Mouse (Mus musculus) neural tube, embryonic 11.5 days (tissue): Measurements from ENCODE around the gene Fibp. TPM values are rescaled to one million over a fixed set of nuclear protein-coding genes. Genes with fewer than 3 reads are reported as not detected.
"Not testable (repeated sequence)": the region's sequence is repeated elsewhere in the genome, so short reads cannot be mapped to it uniquely, and the experiment has no call there.

Experiments
- ATAC-seq: fragments of 200-750 bp; cut with Nextera tagmentation; 2 replicates; pipeline ENCODE4 v1.8.0; 2017; ENCODE audit warnings: moderate number of reproducible peaks, mild to moderate bottlenecking, moderate TSS enrichment, moderate library complexity; ENCODE audit not compliant: insufficient read depth, low FRiP score, low TSS enrichment
- DNase-seq: peaks from one replicate; pipeline ENCODE4 v3.0.0-alpha.2; 2015; ENCODE audit warnings: low spot score
- H3K27ac ChIP-seq: fragments of 300-500 bp; sonication (generic); 2 replicates; pipeline ENCODE4 v1.5.1; 2014; ENCODE audit warnings: low read depth, mild to moderate bottlenecking, low read length
- H3K27me3 ChIP-seq: fragments of 300-500 bp; sonication (generic); 2 replicates; pipeline ENCODE4 v1.6.1; 2014; ENCODE audit warnings: mild to moderate bottlenecking, low read length, mixed read lengths; ENCODE audit not compliant: control insufficient read depth, insufficient read depth
- H3K36me3 ChIP-seq: fragments of 300-500 bp; sonication (generic); 2 replicates; pipeline ENCODE4 v1.6.1; 2014; ENCODE audit warnings: mild to moderate bottlenecking, low read length, moderate library complexity, mixed read lengths; ENCODE audit not compliant: control insufficient read depth, insufficient read depth
- H3K4me1 ChIP-seq: fragments of 300-500 bp; sonication (generic); 2 replicates; pipeline ENCODE4 v1.6.1; 2014; ENCODE audit warnings: low read length, mixed read lengths; ENCODE audit not compliant: control insufficient read depth, insufficient read depth
- H3K4me2 ChIP-seq: fragments of 300-500 bp; sonication (generic); 2 replicates; pipeline ENCODE4 v1.6.1; 2014; ENCODE audit warnings: low read depth, mild to moderate bottlenecking, moderate library complexity
- H3K4me3 ChIP-seq: fragments of 300-500 bp; sonication (generic); 2 replicates; pipeline ENCODE4 v1.5.1; 2014; ENCODE audit warnings: low read depth, low read length
- H3K9ac ChIP-seq: fragments of 300-500 bp; sonication (generic); 2 replicates; pipeline ENCODE4 v1.6.1; 2014; ENCODE audit warnings: mild to moderate bottlenecking, low read length
- H3K9me3 ChIP-seq: fragments of 300-500 bp; sonication (generic); 2 replicates; pipeline ENCODE4 v1.6.1; 2016; ENCODE audit warnings: low read length; ENCODE audit not compliant: control insufficient read depth
- whole genome bisulfite sequencing: fragments of 180-500 bp; shearing (Covaris S2); extraction: QIAGEN DNeasy Blood & Tissue Kit; methylation state at CpG from one replicate; pipeline ENCODE4 v1.1.7; 2014; 5-methylcytosine and 5-hydroxymethylcytosine counted together
- polyA plus RNA-seq: library from polyadenylated mRNA; unstranded; fragments of >200 nt; fragmentation: Nextera tagmentation; extraction: Ambion mirVana; gene quantifications from 2 replicates; pipeline ENCODE4 v1.2.1, GENCODE M21; 2014

Gene Fibp
- polyA plus RNA-seq, 1 experiment from 2014 or later: 119 TPM

DNA sequence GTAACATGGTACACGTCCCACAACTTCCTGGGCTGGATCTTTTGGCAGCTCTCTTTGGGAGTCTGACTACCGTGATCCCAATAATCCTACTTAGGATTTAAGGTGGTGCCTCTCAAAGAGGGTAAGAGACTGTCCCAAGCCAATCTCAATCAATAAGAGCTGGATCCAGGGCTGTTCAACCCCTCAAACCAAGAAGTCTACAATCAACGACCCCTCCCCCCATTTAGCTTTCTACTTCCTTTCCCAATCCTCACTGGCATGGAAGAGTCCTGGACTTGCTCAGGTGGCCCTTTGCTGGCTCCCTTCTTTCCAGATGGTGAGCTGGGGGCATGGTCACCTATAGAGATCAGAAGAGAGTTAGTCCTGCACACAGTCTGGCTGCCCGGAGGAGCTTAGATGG, 26.4 kb downstream of the Fibp start:
- H3K4me2 ChIP-seq: no peak overlapping the region
- 96% methylated on average over 4 of the region's 4 CpGs for WGBS
- H3K9ac ChIP-seq: no peak overlapping the region; the same call in 1 of the 2 replicates
- ATAC-seq (no peak), DNase-seq (no peak)
- no peaks in the 10 kb centered on the region for H3K27me3 ChIP-seq
- peaks cover 8% of the 10 kb centered on the region for H3K36me3 ChIP-seq
- no peaks in the 10 kb centered on the region for H3K9me3 ChIP-seq
- peaks cover 15% of the 10 kb centered on the region for H3K4me1 ChIP-seq
- H3K4me3 ChIP-seq: no peak overlapping the region
- H3K27ac ChIP-seq: no peak overlapping the region

DNA sequence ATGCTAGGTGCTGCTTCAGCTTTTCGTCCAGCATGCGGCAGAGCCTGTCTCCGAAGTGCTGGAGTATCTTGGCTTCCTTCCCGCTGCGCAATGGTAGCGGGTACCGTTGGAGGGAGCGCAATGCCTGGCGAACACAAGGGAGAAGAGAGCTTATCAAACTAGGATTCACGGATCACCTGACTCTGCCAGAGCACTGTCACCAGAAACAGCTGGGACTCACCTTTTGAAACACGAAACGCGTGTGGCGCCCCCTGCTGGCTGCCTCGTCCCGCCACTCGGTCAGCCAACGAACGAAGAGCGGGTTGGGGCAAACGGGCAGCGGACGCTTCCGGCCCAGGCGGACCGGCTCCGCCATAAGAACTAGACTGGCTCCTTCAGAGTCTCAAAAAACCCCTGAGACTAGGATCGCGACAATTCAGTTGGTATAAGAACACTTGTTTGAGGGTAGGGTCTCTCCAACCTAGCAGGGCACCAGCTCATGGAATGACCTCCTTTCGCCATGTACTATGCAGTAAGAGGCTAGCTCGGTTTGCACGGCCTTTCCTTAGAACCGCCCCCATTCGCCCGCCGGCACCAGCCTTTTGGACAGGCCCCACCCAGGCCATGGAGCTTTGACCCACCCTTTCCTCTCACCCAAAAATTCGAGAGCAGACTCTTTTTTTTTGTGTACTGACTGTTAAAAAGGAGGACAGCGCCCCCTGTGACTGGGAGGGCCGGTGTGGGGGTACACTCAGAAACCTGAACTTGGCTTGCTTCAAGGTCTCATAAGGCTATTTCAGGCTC, 27.5 kb downstream of the Fibp start, which contains the start of gene Mus81:
Gene Mus81, minus strand, starts transcription at position 635 of the 783 bp plus-strand sequence.
- ATAC-seq (peak; percentile 51), DNase-seq (peak; percentile 94)
- Histone ChIP-seq H3K27ac (peak within 1 kb of the TSS; percentile 98), H3K9me3 (no peaks in the 10 kb centered on the region), H3K4me3 (peak within 1 kb of the TSS; percentile 44), H3K36me3 (peaks cover 5% of the 10 kb centered on the region), H3K9ac (peak within 1 kb of the TSS; percentile 68), H3K4me1 (peaks cover 21% of the 10 kb centered on the region), H3K27me3 (no peaks in the 10 kb centered on the region), H3K4me2 (peak within 1 kb of the TSS; percentile 56)
- WGBS: 1% methylated on average over 39 of the region's 39 CpGs

DNA sequence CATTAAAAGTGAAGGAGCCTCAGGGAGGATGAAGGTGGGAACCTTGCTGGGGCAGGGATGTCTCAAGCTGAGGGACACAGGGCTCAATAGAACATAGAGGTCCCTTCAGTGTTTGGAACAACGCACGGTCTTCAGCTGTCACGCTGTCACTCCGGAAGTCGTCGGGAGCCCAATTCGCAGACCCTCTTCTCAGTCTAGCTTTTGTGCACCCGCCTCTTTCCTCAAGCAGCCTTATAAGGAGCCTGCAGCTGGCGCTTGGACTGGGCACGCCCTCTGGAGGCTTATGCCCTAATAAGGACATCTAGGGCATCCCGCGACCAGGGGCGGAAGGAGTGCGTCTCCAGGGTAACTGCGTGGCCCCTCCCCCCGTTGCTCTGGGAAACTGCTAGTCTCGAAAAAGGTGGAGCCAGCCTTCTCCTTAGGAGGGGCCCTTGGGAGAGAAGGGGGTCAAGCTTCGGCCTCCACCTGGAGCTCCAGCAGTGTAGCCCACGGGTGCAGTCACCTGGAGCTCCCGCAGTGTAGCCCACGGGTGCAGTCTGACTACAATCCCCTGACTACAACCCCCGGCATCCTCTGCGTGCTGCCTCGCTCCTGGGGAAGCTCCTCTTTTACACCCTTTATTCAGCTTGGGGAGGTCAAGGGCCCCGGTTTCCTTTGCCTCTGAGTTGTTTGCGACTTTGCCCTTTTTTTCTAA, 28.6 kb downstream of the Fibp start:
- Histone ChIP-seq H3K27me3 (no peaks in the 10 kb centered on the region), H3K4me2 (peak overlapping the region; percentile 56), H3K4me1 (peaks cover 21% of the 10 kb centered on the region), H3K9ac (peak overlapping the region; percentile 68), H3K4me3 (peak overlapping the region; percentile 44), H3K27ac (peak overlapping the region; percentile 98), H3K36me3 (peaks cover 12% of the 10 kb centered on the region), H3K9me3 (no peaks in the 10 kb centered on the region)
- DNase-seq (peak; percentile 98), ATAC-seq (peak; percentile 83)
- under 1% methylated on average over 26 of the region's 26 CpGs for WGBS

DNA sequence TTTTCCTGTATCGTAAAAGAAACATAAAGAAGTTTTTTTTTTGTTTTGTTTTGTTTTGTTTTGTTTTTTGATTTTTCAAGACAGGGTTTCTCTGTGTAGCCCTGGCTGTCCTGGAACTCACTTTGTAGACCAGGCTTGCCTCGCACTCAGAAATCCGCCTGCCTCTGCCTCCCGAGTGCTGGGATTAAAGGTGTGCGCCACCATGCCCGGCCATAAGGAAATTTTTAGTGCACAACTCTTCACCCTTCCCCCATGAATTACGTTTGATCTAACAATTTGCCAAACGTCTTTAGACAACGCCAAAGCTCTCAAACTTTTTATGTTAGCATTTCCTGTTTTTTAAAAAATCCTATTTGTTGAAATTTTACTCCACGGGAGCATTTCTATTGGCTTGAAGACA, 29.3 kb downstream of the Fibp start:
- H3K27ac ChIP-seq: 0 out of 2 replicates have a peak overlapping the region, but pooled peaks have one; percentile 98
- H3K27me3 ChIP-seq, ATAC-seq, DNase-seq, H3K4me3 ChIP-seq, H3K9ac ChIP-seq, H3K9me3 ChIP-seq: not testable (repeated sequence)
- peaks cover 15% of the 10 kb centered on the region for H3K36me3 ChIP-seq
- 0 out of 2 replicates have a peak overlapping the region, but pooled peaks have one; percentile 7 for H3K4me2 ChIP-seq
- 55% methylated on average over 10 of the region's 10 CpGs for WGBS
- peaks cover 21% of the 10 kb centered on the region for H3K4me1 ChIP-seq

DNA sequence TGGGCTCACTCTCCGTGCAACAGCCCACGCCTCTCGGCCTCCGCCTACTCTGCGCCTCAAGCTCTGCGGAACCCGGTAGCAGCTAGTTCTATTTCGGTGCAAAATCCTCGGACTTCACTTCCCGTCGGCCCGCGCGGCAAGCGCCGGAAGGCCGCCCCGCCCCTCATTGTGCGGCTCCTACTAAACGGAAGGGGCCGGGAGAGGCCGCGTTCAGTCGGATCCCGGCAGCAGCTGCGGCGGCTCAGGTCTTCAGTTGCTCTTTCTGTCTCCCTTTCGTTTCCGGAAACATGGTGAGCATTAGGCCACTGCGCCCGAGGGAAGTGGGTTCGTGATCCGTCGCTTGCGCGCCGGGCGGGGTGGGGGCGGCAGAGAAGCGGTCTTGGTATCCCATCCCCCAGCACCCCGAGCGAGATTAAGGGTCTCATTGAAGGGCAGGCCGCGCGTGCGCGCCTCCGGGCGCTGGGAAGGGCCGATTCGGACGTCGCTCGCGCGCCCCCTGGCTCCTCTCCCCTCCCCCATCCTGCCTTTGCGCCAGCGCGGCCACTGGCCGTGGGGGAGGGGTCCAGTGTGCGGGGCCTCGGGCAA, 30.0 kb downstream of the Fibp start, which contains the start of gene Cfl1:
Gene Cfl1, plus strand, starts transcription at position 143 of the 585 bp plus-strand sequence.
- peaks cover 14% of the 10 kb centered on the region for H3K36me3 ChIP-seq
- DNase-seq: peak; percentile 97
- H3K4me3 ChIP-seq: peak within 1 kb of the TSS; percentile 87
- peak within 1 kb of the TSS; percentile 98 for H3K27ac ChIP-seq
- ATAC-seq: peak; percentile 68
- peak within 1 kb of the TSS; percentile 90 for H3K9ac ChIP-seq
- peaks cover 21% of the 10 kb centered on the region for H3K4me1 ChIP-seq
- H3K27me3 ChIP-seq: no peaks in the 10 kb centered on the region
- under 1% methylated on average over 57 of the region's 62 CpGs for WGBS
- no peaks in the 10 kb centered on the region for H3K9me3 ChIP-seq
- H3K4me2 ChIP-seq: peak within 1 kb of the TSS; percentile 89

DNA sequence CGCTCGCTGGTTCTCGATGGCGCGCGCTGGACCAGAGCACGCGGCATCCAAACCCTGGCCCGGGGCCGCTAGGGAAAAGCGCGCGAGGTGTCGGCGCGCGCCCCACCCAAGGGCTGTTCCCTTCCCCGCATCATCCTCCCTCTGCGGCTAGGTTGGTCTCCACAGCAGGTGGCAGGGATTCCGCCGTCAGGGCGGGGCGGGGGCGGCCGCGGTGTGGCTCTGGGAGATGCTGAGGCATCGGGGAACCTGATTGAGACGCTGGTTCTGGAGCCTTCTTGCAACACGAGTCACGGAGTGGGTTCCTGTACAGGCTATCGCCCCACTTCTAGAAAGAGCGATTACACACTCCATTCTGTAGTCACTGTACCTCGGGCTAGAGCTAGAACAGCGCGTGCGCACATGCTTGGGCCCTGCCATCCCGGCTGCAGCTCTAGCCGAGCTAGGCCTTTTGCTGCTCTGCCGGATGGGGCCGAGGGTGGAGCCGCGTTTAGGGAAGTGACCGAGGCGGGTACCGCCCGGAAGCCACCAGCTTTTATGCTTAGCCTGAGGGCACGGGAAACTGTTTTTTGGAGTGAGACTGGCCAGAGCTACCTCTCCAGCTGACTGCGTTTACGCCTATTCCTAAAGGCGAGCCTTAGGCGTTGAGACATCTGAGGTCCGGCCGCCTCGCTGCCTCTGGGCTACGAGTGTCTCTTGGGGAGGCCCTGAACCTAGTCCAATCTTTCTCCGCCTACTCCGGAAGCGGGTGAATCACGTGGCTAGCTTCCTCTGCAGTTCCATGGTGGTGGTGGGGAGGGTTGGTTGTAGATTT, 30.7 kb downstream of the Fibp start:
- Histone ChIP-seq H3K4me1 (peaks cover 21% of the 10 kb centered on the region), H3K4me3 (peak overlapping the region; percentile 87), H3K27ac (peak overlapping the region; percentile 98), H3K4me2 (peak overlapping the region; percentile 89), H3K9me3 (no peaks in the 10 kb centered on the region), H3K27me3 (no peaks in the 10 kb centered on the region), H3K36me3 (peaks cover 17% of the 10 kb centered on the region), H3K9ac (peak overlapping the region; percentile 90)
- peak; percentile 80 for DNase-seq
- under 1% methylated on average over 59 of the region's 59 CpGs for WGBS
- ATAC-seq: no peak

DNA sequence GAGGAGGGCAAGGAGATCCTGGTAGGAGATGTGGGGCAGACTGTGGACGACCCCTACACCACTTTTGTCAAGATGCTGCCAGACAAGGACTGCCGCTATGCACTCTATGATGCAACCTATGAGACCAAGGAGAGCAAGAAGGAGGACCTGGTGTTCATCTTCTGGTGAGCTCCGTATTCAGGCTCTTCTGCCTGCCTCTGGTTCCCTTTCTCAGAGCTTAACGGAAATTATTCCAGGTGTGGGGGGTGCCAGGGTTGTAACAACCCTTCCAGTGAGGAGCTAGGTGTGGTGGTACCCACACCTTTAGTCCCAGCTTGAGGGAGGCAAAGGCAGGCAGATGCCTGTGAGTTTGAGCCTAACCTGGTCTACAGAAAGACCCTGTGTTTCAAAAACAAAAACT, 32.2 kb downstream of the Fibp start:
- H3K27me3 ChIP-seq: no peaks in the 10 kb centered on the region
- H3K4me3 ChIP-seq: no peak overlapping the region
- peaks cover 14% of the 10 kb centered on the region; the same call in 1 of the 2 replicates for H3K4me1 ChIP-seq
- no peak overlapping the region for H3K27ac ChIP-seq
- 94% methylated on average over 4 of the region's 4 CpGs for WGBS
- DNase-seq (no peak), ATAC-seq (no peak)
- H3K36me3 ChIP-seq: peaks cover 20% of the 10 kb centered on the region
- H3K9ac ChIP-seq: no peak overlapping the region
- no peak overlapping the region for H3K4me2 ChIP-seq
- no peaks in the 10 kb centered on the region for H3K9me3 ChIP-seq

DNA sequence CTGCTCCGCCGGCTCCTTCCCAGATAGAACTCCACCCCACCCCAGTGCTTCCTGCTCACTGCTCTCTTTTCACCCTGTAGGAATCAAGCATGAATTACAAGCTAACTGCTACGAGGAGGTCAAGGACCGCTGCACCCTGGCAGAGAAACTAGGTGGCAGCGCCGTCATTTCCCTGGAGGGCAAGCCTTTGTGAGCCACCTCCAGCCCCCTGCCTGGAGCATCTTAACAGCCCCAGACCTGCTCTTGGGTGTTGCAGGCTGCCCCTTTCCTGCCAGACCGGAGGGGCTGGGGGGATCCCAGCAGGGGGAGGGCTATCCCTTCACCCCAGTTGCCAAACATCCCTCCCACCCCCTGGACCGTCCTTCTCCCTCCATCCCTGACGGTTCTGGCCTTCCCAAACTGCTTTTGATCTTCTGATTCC, 32.9 kb downstream of the Fibp start:
- not testable (repeated sequence) for ATAC-seq, H3K9ac ChIP-seq, H3K4me2 ChIP-seq, H3K9me3 ChIP-seq, H3K27ac ChIP-seq, DNase-seq, H3K4me3 ChIP-seq, H3K27me3 ChIP-seq
- 66% methylated on average over 9 of the region's 9 CpGs for WGBS
- Histone ChIP-seq H3K36me3 (peaks cover 22% of the 10 kb centered on the region), H3K4me1 (peaks cover 14% of the 10 kb centered on the region; the same call in 1 of the 2 replicates)
